Mouse (Mus musculus) inflammation-experienced regulatory T-cells, adult 16 weeks (primary cell): Measurements from ENCODE around the gene Bmp4. TPM values are rescaled to one million over a fixed set of nuclear protein-coding genes. Genes with fewer than 3 reads are reported as not detected.

Source experiments
- polyA plus RNA-seq: library from polyadenylated mRNA; unstranded; fragments of 100-300 nt; shearing (Covaris generic); gene quantifications from one replicate; pipeline ENCODE4 v1.2.1, GENCODE M21; 2017

Bmp4 gene
- not detected for polyA plus RNA-seq

DNA sequence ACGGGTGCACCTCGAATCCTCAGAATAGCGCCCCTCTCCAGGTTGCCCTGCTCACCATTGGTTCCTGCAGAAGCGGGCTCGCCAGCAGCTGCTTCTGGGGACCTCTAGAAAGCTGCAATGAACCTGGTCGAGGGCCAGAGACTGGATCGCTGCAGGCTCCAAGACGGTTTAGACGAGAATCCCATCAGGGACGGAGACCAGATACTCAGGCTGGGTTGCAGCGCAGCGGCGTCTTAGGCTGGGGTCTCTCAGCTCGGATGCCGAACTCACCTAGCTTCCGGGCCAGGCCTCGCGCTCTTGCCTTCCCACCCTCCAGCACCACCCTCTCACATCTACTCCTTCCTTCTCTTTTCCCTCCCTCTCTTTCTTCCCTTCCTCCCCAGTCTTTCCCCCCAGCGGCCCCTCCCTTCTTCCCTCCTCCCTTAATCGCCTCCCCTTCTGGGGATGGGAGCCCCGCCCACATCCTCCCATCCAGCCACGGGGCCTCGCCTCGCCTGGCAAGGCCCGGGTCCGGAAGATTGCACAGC is at the start of gene Bmp4:
TSS of gene Bmp4 (minus strand) at position 421 of the 527 bp plus-strand sequence.

DNA sequence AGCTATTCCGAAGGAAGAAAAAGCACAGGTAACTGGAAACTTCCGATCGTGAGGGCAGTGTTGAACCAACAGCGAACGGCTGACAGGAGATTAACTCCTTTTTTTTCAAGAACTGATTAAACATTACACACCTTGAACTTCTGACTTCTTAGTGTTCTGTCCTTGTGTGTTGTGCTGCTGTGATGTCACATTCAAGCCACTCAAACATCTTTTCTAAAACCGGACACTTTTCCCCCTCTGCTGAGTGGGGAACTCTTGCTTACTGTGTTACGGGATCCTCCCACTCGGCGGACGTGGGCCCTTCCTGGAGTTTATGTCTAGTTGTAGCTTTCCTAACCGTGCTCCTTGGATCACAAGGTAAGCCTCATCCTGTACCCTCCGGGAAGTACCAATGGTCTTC is 11.2 kb downstream of the Bmp4 start, which contains the start of gene Gm15217:
TSS of gene Gm15217 (plus strand) at position 130 of the 400 bp plus-strand sequence.

Other genes starting within 250 kb of the Bmp4 start
- gene Gm15217, start 11.3 kb downstream of the Bmp4 start, polyA plus RNA-seq = not detected